Mouse (Mus musculus) fat pad, adult 2 months (tissue): ENCODE measurements around the gene Acss1.
A peak's percentile ranks its signal among the peaks of the same experiment; 100 is the strongest.

Experiments
- DNase-seq: peaks from one replicate; pipeline ENCODE4 v3.0.0-alpha.2; 2011; ENCODE audit warnings: low read depth, low spot score; ENCODE audit errors: extremely low read depth

The Acss1 gene

GRCm38 (mm10) chr2:150578603-150579002 lies 89.7 kb downstream of the Acss1 start:
- DNase-seq, result no peak

- peak; percentile 63 for DNase-seq
Measured at GRCm38 (mm10) chr2:150576256-150576655, 92.0 kb downstream of the Acss1 start.

GRCm38 (mm10) chr2:150572463-150572862 lies 95.8 kb downstream of the Acss1 start:
- DNase-seq, result no peak

- no peak for DNase-seq
Measured at GRCm38 (mm10) chr2:150570761-150571160, 97.5 kb downstream of the Acss1 start.

GRCm38 (mm10) chr2:150569847-150570590 lies 98.3 kb downstream of the Acss1 start, which contains the start of gene Cst7:
Gene Cst7 (plus strand): TSS chr2:150570415.
- no peak for DNase-seq
